Mouse (Mus musculus) midbrain, postnatal 0 days (tissue): ENCODE results near the gene Adgrg1. TPM values are rescaled to one million over a fixed set of nuclear protein-coding genes. Genes with fewer than 3 reads are reported as not detected.
A peak's percentile ranks its signal among the peaks of the same experiment; 100 is the strongest.

Source experiments
- ATAC-seq: fragments of 200-750 bp; cut with Nextera tagmentation; 2 replicates; pipeline ENCODE4 v1.8.0; 2017; ENCODE audit warnings: moderate number of reproducible peaks, mild to moderate bottlenecking, moderate TSS enrichment, moderate library complexity; ENCODE audit not compliant: low FRiP score
- DNase-seq: peaks from one replicate; pipeline ENCODE4 v3.0.0-alpha.2; 2015; ENCODE audit warnings: low spot score
- H3K27ac ChIP-seq: fragments of 300-500 bp; sonication (generic); 2 replicates; pipeline ENCODE4 v1.5.1; 2014; ENCODE audit warnings: low read depth, mild to moderate bottlenecking, low read length, mixed read lengths
- H3K27me3 ChIP-seq: fragments of 300-500 bp; sonication (generic); 2 replicates; pipeline ENCODE4 v1.6.1; 2014; ENCODE audit warnings: low read length, control low read depth, mixed read lengths; ENCODE audit not compliant: insufficient read depth
- H3K36me3 ChIP-seq: fragments of 300-500 bp; sonication (generic); 2 replicates; pipeline ENCODE4 v1.6.1; 2014; ENCODE audit warnings: low read length, control low read depth, mixed read lengths; ENCODE audit not compliant: insufficient read depth
- H3K4me1 ChIP-seq: fragments of 300-500 bp; sonication (generic); 2 replicates; pipeline ENCODE4 v1.6.1; 2014; ENCODE audit warnings: mild to moderate bottlenecking, control low read depth, antibody characterized with exemption, low read length, mixed read lengths; ENCODE audit not compliant: insufficient read depth
- H3K4me2 ChIP-seq: fragments of 300-500 bp; sonication (generic); 2 replicates; pipeline ENCODE4 v1.6.1; 2014; ENCODE audit warnings: low read depth, mild to moderate bottlenecking, low read length, mixed read lengths; ENCODE audit not compliant: poor library complexity, severe bottlenecking
- H3K4me3 ChIP-seq: fragments of 300-500 bp; sonication (generic); 2 replicates; pipeline ENCODE4 v1.5.1; 2014; ENCODE audit warnings: low read depth, mild to moderate bottlenecking, low read length, moderate library complexity
- H3K9ac ChIP-seq: fragments of 300-500 bp; sonication (generic); replicated peaks from 2 replicates; pipeline ENCODE4 v1.6.1; 2014; ENCODE audit warnings: mild to moderate bottlenecking, low read length, moderate library complexity, mixed read lengths; ENCODE audit not compliant: poor library complexity, severe bottlenecking
- H3K9me3 ChIP-seq: fragments of 300-500 bp; sonication (generic); 2 replicates; pipeline ENCODE4 v1.6.1; 2016; ENCODE audit warnings: low read length, control low read depth
- CTCF ChIP-seq: IDR thresholded peaks from 2 replicates; pipeline ENCODE4 v1.5.1; 2016; ENCODE audit warnings: antibody characterized with exemption, mild to moderate bottlenecking
- WGBS: fragments of 180-500 bp; shearing (Covaris S2); extraction: QIAGEN DNeasy Blood & Tissue Kit; methylation state at CpG from one replicate; pipeline ENCODE4 v1.1.7; 2014; 5-methylcytosine and 5-hydroxymethylcytosine counted together
- polyA plus RNA-seq: library from polyadenylated mRNA; unstranded; fragments of >200 nt; fragmentation: Nextera tagmentation; extraction: Ambion mirVana; gene quantifications from 2 replicates; pipeline ENCODE4 v1.2.1, GENCODE M21; 2015
- total RNA-seq: library from RNA; depleted of rRNA; stranded (reverse); fragments of >200 nt; gene quantifications from 2 replicates; pipeline ENCODE4 v1.2.3, GENCODE M21; 2014

The Adgrg1 gene
- total and polyA plus RNA-seq, 2 experiments from 2014 or later, result 114 to 247 TPM

DNA sequence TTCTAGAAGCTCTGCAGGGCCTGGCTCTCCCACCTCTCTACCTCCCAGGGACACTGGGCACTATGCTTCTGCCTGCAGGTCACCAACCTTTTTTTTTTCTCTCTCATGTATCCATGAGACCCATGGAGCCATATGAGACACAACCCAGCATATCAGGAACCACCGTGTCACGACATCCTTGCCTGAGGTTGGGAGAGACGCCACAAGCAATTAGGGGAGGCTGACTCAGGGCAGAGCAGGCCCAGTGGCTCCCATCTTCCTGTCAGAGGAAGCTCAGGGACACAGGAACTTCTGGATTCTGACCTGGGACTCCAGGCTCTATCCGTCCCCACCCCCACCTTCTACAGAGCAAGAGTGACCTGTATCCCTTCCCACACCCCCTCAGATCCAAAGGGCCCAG, 41.3 kb downstream of the Adgrg1 start:
- Histone ChIP-seq H3K27me3 (no peaks in the 10 kb centered on the region), H3K4me2 (no peak overlapping the region), H3K4me3 (no peak overlapping the region), H3K9ac (no peak overlapping the region), H3K4me1 (no peaks in the 10 kb centered on the region), H3K27ac (no peak overlapping the region), H3K36me3 (peaks cover 39% of the 10 kb centered on the region), H3K9me3 (no peaks in the 10 kb centered on the region)
- no peak for ATAC-seq
- TF ChIP-seq CTCF, result no peak
- DNase-seq, result no peak
- 79% methylated on average over 4 of the region's 4 CpGs for WGBS

DNA sequence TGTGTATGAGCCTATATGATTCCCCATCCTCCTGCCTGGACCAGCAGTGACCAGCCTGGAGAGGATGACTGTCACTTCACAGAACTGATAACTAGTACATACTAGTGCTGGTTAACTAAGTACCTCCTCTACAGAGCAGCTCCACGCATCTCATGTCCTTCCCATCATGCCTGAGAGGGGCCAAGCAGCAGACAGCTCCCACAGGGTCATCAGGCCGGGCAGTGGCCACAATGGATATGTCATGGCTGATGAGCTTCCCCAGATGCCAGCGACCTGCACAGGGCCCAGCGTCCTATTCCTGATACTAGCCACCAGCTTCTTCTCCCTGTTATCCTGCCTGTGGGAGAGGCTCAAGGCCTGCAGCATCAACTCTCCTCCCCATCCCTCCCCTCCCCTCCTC, 42.1 kb downstream of the Adgrg1 start:
- ATAC-seq, result no peak
- H3K27ac ChIP-seq, result no peak overlapping the region
- TF ChIP-seq CTCF, result no peak

DNA sequence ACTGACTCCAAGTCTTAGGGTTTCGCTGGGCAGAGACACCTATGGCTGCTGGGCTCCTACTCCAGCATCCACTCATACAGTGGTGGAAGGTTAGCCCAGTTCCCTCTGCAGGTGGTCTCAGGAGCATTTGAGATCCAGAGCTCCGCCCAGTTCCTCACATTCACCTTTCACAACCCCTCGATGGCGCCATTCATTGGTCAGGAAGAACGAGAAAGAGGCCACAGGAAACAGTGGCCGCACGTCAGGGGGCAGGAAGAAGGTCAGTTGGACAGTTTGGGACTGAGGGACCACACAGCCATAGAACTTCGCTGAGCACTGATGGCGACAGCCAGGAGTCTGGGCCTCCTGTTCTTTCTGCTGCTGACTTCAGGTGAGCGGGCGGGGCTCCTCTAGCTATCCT, 42.9 kb downstream of the Adgrg1 start, which contains the start of gene Adgrg3:
Adgrg3 (plus strand) TSS at position 242 of the 400 bp plus-strand sequence.
- no peak for DNase-seq

More for the DNA sequence above, 42.1 kb downstream of the Adgrg1 start:
- H3K9ac ChIP-seq, result no peak overlapping the region
- no peak for DNase-seq
- peaks cover 31% of the 10 kb centered on the region for H3K36me3 ChIP-seq
- no peak overlapping the region for H3K4me2 ChIP-seq
- WGBS, result 61% methylated on average over 4 of the region's 4 CpGs
- H3K9me3 ChIP-seq, result no peaks in the 10 kb centered on the region
- no peaks in the 10 kb centered on the region for H3K4me1 ChIP-seq
- H3K4me3 ChIP-seq, result no peak overlapping the region
- H3K27me3 ChIP-seq, result no peaks in the 10 kb centered on the region

DNA sequence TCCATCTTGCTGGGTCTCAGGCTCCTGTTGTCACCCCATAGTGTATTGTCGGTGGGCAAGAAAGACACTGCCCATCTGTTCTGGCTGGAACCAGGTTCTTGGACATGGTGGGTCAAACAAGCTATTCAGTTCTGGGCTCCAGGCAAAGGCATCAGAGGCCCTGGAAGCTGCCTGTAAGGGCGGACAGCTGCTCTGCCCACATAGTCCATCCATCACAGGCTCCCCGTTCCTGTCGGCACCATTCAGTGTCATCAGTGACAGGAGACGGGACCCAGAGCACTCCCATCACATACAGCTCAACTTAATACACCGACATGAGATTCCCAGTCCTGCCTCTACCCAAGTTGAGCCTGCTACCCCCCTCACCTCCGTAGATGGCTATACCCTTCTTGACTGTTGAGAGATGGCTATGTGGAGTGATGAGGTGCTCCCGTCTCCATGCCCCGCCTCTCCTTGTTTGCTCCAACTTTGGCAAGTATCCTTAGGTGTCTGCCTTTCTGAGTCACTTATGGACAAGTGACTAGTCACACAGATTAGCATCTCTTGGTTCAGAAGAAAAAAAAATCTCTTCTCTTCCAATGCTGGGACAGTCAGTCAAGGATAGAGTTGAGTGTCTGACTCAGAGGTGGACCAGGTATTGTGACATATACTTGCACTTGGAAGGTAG, 43.6 kb downstream of the Adgrg1 start:
- Histone ChIP-seq H3K27ac (no peak overlapping the region), H3K27me3 (no peaks in the 10 kb centered on the region), H3K4me1 (no peaks in the 10 kb centered on the region), H3K9me3 (no peaks in the 10 kb centered on the region), H3K4me3 (no peak overlapping the region), H3K36me3 (peaks cover 17% of the 10 kb centered on the region), H3K9ac (no peak overlapping the region), H3K4me2 (no peak overlapping the region)
- TF ChIP-seq CTCF, result no peak
- ATAC-seq (no peak), DNase-seq (no peak)
- 95% methylated on average over 9 of the region's 9 CpGs for WGBS

More for the DNA sequence above, 42.9 kb downstream of the Adgrg1 start, which contains the start of gene Adgrg3:
- Histone ChIP-seq H3K4me3 (no peak within 1 kb of the TSS), H3K9me3 (no peaks in the 10 kb centered on the region), H3K9ac (0 out of 2 replicates have a peak within 1 kb of the TSS, but pooled peaks have one; percentile 4), H3K27me3 (no peaks in the 10 kb centered on the region), H3K36me3 (peaks cover 24% of the 10 kb centered on the region), H3K4me1 (no peaks in the 10 kb centered on the region), H3K27ac (no peak within 1 kb of the TSS), H3K4me2 (no peak within 1 kb of the TSS)
- 81% methylated on average over 11 of the region's 11 CpGs for WGBS
- TF ChIP-seq CTCF, result no peak
- no peak for ATAC-seq

DNA sequence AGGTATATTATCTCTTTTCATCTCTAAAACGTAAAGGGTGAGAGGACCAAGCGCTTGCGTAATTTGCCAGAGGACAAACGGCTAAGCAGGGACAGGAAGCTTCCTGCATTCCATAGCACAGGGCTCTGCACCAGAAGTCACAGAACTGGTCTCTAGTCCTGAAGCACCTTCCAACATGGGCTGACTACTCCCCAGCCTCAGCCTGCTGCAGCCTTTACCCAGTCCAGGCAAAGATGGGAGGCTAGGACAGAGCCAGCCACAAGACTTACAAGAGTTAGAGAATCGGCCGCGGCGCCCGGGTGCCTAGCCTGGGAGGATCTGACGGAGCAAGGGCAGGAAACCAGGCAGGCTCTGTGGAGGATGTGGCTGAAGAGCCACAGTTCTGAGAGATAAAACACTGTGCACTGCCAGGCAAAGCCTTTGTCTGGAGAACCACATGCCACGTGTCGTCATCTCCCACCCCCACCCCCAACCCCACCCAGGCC, 45.8 kb downstream of the Adgrg1 start:
- no peak overlapping the region for H3K27ac ChIP-seq
- no peak overlapping the region for H3K4me3 ChIP-seq
- H3K27me3 ChIP-seq, result no peaks in the 10 kb centered on the region
- H3K9ac ChIP-seq, result no peak overlapping the region
- no peaks in the 10 kb centered on the region for H3K9me3 ChIP-seq
- TF ChIP-seq CTCF, result no peak
- no peak for ATAC-seq
- H3K4me2 ChIP-seq, result no peak overlapping the region
- WGBS, result 78% methylated on average over 12 of the region's 12 CpGs
- H3K4me1 ChIP-seq, result no peaks in the 10 kb centered on the region
- no peak for DNase-seq
- no peaks in the 10 kb centered on the region for H3K36me3 ChIP-seq

DNA sequence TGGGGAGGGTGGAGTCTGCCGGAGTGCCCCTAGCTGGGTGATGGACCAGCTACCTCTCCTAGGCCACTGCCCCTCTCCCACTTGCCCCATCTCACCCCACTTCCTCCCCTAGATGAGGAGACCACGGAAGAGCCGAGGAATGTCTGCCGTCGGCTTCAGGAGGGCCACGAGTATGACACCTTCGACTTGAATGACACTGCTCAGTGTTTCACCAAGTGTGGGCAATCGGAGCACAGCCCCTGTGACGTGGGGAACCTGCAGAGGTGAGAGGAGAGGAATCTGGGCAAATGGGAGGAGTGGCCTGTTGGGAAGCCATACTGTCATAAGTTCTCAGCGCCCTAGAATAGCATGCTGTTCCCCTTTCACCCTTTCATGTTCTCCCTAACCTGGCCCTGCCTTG, 46.3 kb downstream of the Adgrg1 start:
- Histone ChIP-seq H3K36me3 (no peaks in the 10 kb centered on the region), H3K4me2 (no peak overlapping the region), H3K27ac (no peak overlapping the region), H3K9ac (no peak overlapping the region), H3K27me3 (no peaks in the 10 kb centered on the region), H3K4me3 (no peak overlapping the region), H3K9me3 (no peaks in the 10 kb centered on the region), H3K4me1 (no peaks in the 10 kb centered on the region)
- 0 out of 2 replicates have a peak, but pooled peaks have one; percentile 18 for ATAC-seq
- no peak for DNase-seq
- WGBS, result 86% methylated on average over 10 of the region's 10 CpGs
- TF ChIP-seq CTCF, result no peak
